Comparison of ENCODE assay signal across 12 mouse cellular contexts in genomic region chr6:96283731-96284130, GRCm38 (mm10).
"Had no signal": no experiment of that assay in that cellular context is flagged by ENCODE, and none has a peak within 500 bp of the region (broad histone marks: within the 10 kb centered on the region; RNA-seq: fewer than 3 reads in every experiment).

No protein-coding gene starts in this region.

- ATAC-seq: liver, postnatal 0 days; midbrain, embryonic 13.5 days had no signal

- H3K9me3 ChIP-seq: kidney, embryonic 15.5 days; limb, embryonic 15.5 days; liver, embryonic 13.5 days; lung, embryonic 15.5 days; midbrain, embryonic 13.5 days; neural tube, embryonic 12.5 days had no signal

- H3K27me3 ChIP-seq: kidney, embryonic 15.5 days; limb, embryonic 15.5 days; liver, embryonic 13.5 days; lung, embryonic 15.5 days; midbrain, embryonic 13.5 days; neural tube, embryonic 12.5 days had no signal

- H3K4me1 ChIP-seq: kidney, embryonic 15.5 days; limb, embryonic 15.5 days; liver, embryonic 13.5 days; lung, embryonic 15.5 days had no signal

- H3K27ac ChIP-seq: kidney, embryonic 15.5 days; limb, embryonic 15.5 days; liver, embryonic 13.5 days; lung, embryonic 15.5 days; midbrain, embryonic 13.5 days; neural tube, embryonic 12.5 days; stomach, postnatal 0 days had no signal

- H3K36me3 ChIP-seq: kidney, embryonic 15.5 days; limb, embryonic 15.5 days; liver, embryonic 13.5 days; lung, embryonic 15.5 days; midbrain, embryonic 13.5 days; neural tube, embryonic 12.5 days had no signal

- H3K4me3 ChIP-seq: kidney, embryonic 15.5 days; limb, embryonic 15.5 days; liver, embryonic 13.5 days; lung, embryonic 15.5 days; midbrain, embryonic 13.5 days; myocyte; neural tube, embryonic 12.5 days had no signal

- H3K4me2 ChIP-seq: kidney, embryonic 15.5 days; limb, embryonic 15.5 days; liver, embryonic 13.5 days; lung, embryonic 15.5 days; midbrain, embryonic 13.5 days; neural tube, embryonic 12.5 days had no signal

- DNase-seq: kidney, adult 2 months; kidney, postnatal 14 days; liver, embryonic 13.5 days; liver, postnatal 0 days; thymus, postnatal 4 days had no signal

- H3K9ac ChIP-seq: kidney, embryonic 15.5 days; limb, embryonic 15.5 days; liver, embryonic 13.5 days; liver, postnatal 0 days; lung, embryonic 15.5 days; midbrain, embryonic 13.5 days; neural tube, embryonic 12.5 days had no signal
